Mouse (Mus musculus) adrenal gland, adult 8-10 months (tissue): ENCODE results near the gene Lipc. TPM values are rescaled to one million over a fixed set of nuclear protein-coding genes. Genes with fewer than 3 reads are reported as not detected.

ENCODE experiments used
- DNase-seq: peaks from one replicate; pipeline ENCODE4 v3.0.0; 2022
- total RNA-seq, 4 experiments: library from RNA; stranded (reverse); gene quantifications; 2 replicates each; pipeline ENCODE4 v1.2.4; 2022

The Lipc gene
- total RNA-seq = under 1 TPM in 1 of 4 experiments, not detected in 3; 0.13 TPM

DNA sequence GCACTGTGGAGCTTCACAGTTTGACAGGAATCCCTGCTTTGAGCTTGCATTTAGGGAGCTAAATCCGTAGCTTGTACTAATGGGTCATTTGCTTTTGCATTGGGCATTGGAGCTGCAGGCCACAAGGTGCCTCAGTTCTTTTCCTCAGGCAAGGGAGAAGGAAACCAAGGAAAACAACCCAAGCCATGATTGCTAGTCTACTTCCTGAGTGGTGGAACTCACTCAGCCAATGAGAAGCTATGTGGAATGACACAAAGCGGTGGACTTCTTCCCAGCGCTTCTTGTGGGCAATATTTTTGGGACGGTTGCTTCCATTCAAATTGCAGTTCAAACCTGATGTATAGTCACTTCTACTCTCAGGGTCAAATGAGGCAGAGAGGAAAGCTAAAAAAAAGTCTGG lies at the start of gene Lipc:
TSS of gene Lipc (minus strand) at position 101 of the 400 bp plus-strand sequence.
- DNase-seq = no peak

DNA sequence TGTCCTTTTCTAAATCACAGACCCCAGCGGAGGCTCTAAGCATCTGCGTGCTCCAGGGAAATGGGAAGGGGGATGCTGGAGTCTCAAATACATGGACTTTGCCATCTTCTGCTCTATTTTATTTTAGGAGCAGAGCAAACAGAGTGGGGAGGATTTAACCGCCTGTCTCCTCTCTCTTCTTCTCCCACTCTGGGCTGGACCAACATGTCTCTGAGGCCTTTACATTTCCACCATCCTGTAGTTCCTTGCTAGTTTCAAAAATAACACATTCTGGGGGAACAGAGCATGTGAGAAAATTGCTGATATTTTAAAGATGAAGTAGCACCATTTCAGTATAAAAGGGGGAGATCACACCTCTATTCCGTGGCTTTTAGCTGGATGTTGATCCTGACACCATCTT lies 47.1 kb upstream of the Lipc start:
- no peak for DNase-seq

DNA sequence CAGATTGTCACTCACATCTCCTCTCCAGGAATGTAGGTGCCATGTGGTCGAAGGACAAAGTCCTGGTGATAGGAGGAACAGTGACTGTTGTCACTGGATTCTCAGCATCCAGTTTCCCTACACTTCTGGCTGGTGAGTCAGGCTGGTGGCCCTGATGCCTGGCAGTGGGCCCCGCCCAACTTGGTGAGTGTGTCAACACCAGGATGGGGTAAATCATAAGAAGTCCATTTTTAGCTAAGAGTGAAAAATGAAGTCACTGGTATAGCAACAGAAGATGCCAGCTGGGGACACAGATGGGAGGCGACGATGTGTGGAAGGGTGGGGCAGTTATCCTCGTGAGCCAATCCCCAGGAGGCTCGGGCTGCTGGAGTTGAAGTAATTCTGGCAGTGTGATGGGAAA lies 46.7 kb upstream of the Lipc start:
- peak; percentile 59 for DNase-seq

DNA sequence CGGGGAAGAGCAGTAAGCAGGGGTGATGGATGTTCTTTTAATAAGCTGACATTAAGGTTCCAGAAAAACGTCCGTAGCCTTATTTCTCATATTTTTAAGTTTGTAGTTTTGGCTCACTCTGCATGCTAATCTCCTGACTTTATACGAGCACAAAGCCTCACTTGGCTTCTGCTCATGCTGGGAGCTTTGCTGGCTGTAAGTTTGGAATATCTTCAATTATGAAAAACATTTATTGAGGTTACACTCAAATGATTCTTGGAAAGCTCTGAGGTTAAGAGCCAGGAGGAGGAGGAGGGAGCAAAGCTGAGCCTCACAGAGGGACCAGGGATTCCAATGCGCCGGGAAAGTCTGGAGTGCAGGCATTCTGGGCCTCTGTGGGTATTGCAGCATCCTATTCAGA lies 41.3 kb upstream of the Lipc start:
- DNase-seq = no peak

DNA sequence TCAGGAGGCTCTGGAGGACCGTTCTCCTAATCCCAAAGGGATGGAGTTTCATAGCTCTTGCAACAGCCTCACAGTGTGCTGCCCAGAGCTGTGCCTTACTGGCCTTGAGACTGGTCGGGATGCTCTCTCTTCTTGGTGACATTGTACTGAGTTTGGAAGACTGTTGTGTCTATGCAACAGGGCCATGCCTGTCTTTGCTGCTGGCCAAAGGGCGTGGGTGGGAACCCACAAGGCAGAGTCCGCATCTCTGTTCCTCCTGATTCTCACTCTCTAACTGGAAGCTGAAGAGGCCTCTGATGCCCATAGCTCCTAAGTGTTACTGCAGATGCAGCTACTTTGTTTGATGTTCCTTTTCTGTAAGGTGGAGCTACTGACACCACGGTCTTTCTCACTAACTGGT lies 39.4 kb upstream of the Lipc start:
- DNase-seq = no peak

DNA sequence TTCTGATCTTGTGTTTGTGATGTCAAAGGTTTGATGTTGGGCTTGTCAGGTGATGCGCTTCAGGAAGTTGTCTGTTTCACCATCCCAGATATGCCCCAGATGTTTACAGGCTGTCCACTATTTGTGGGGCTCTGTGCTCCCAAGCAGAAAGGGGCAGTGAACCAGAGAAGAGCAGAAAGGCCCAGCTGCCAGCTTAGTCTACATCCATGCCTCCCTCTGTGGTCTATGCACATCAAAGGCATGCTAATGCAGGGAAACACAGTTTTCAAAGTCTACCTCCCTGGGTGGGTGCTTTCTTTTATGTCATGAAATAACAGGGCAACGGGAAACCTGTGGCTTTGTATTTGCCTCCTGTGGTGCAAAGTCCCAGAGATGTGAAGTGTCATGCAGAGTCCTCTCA lies 35.2 kb upstream of the Lipc start:
- DNase-seq = no peak

DNA sequence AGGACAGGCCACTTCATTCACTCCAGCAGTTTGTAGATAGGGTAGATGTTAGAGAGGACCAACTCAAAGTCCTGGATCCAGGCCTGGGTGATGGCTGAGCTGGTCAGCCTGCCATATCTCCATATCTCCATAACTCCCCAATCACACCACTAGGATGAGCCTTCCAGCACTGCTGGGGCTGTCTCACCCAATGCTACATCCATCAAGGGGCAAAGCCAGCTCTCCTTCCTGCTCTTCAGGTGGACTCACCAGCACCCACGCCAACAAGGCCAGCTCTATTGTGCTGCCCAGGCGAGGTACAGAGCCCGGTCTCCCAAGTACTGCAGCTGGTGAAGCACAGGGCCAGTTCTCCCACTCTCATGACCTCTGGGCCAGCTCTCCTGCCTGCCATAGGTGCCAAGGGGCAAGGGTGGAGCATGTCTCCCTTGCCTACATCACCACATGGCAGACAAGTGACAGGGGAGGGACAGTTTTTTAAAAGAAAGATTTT lies 31.0 kb upstream of the Lipc start:
- DNase-seq = no peak

DNA sequence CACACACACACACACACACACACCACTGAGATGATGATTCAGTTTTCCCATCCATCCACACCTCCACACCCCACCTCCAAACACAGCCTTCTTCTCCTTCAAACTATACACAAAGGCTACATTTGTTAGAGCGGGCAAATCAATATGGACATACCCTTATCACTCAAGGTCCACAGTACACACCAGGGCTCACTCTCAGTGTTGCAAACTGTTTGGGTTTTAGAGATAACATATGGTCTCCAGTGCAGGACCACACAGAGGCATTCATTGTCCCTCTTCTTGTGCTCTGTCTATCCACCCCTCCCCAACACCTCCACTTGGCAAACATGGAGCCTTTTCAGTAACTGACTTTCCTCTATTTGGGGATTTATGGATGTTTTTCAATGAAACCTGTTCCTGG lies 29.7 kb upstream of the Lipc start:
- no peak for DNase-seq

DNA sequence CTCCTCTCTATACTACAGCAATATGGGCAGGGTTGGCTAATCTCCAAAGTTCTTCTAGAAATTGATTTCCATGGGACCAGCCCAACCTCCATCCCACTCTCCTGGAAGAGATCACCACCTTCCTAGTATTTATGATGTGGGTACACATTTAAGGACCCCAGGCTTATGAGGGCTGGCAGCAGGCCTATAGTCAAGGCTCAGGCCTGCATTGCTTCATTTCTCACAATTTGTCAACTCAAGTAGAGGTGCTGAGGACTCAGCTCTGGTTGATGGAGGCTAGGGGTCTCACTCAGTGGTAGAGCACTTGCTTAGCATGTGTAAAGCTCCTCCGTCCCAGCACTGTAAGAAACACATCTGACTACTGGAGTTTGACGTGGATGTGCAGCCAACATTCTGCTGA lies 27.6 kb upstream of the Lipc start:
- DNase-seq = no peak

DNA sequence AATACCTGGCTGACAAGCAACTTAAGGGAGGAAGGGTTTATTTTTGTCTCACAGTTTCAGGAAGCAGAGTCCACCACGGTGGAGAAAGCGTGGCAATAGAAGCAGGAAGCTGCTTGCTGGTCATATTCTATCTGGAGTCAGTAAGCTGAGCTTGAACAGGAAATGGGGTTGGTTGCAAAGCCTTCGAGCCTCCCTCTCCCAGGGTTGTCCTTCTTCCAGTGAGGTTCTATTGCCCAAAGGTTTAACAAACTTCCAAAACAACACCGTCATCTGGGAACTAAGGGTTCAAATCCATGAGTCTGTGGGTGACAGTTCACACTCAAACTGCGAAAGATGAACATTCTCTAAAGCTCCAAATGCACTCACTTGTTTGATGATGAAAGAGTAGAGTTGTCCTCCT lies 27.1 kb upstream of the Lipc start:
- no peak for DNase-seq

DNA sequence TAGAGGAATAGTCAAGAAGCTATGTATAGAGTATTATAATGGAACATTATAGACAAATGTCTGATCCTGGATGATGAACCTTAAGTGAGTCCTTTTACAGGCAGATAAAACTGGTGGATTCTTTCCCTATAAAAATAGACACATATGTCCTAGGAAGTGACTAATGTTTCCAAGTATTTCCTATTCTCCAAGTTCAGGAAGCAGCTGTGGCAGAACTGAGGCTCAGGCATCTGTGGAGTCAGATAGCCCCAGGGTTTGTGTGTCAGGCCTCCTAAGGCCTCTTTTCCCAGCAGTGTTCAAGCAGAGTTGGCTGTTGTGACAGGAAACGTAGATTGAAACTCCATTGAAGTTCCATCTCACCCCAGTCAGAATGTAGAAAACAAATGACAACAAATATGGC lies 25.4 kb upstream of the Lipc start:
- DNase-seq = peak; percentile 9

DNA sequence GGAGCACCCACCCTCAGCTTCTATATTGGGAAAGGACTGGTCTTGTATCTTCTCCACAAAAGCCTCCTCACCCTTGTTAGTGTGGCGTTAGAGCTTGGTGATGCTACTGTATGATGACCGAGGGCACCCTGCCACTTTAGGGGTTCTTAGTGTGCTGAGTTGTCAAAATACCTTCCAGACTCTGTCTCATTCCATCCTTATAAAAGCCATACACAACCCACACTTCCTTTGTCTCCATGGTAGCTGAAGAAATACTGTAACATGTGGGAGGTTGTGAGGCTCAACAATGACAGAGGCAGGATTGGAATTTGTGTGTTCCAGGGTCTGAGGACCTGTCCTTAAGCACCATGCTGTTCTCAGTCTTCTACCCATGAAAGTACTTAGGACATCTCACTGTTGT lies 23.9 kb upstream of the Lipc start:
- DNase-seq = no peak

DNA sequence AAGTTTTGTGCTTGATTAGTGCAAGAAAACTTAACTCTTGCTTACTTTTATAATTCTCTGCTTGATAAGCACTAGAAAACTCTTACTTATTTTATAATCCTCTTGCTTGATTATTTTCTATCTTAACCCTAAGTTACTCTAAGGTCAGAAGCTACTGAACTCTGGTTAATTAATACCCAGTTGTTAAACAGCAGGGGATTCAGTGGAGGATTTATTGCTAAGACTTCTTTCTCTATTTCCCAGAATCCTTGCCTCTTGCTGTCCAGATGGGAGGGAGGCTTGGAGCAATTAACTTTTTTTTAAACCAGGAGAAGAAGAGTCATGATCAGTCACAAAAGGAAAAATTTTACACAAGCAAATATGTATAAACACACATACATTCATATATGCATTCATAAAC lies 21.3 kb upstream of the Lipc start:
- DNase-seq = no peak

DNA sequence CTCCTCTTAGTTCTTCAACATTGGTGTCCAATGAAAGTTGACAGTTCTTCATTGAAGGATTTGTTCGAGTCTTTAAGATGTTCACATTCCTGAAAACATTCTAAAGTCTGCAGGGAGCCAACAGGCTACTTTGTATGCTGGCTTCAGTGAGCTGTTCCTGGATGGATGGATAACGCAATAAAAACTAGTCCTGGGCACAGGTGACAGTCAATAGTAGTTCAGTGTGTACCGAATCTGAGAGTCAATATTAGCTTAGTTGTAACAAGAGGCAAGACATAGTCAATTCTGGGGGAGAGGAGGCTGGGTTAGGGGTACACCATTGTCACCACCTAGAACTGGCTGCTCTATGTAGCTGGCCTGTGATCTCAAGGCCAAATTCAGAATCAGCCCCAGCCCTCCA lies 17.2 kb upstream of the Lipc start:
- DNase-seq = no peak

DNA sequence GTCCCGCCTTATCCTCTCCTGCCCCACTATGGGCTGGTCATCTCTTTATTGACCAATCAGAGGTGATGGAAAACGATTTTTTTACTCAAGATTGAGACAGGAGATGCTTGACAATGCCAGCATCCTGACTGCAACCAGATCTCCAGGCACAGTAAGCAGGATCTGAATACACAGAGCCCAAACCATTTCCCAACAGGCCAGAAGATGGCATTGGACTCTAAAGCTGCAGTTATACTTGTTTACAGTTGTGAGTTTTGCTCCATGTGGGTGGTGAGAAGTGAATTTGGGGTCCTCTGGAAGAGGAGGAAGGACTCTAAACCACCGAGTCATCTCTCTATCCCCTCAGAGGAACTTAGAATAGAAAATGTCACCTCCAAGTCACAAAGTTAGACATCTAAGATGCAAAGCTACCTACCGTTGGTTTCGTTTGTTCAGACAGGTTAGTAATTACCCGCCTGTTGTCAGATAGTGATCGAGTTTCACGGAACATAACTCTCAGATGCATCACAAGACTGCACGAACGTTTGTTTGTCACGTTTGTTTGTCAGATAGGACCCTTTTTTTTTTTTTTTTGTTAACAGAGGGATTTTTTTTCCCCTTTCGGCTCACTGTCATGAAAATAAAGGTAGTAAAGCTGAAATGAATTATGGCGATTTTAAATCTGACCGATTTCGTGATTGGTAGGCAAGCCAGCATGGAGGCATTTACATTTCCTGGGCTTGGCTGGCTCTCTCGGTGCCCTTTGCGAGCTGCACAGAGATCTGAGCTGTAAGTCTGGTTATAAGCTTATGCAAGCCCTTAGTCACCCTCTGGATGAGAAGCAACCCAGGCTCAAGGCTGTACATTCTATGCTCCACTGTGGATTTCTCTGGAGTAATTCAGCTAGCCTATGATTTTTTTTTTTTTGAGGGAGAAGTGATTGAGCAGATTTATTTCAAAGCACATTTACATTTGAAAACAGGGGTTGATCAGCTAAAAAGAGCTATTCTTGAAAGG lies 14.3 kb upstream of the Lipc start:
- DNase-seq = no peak

DNA sequence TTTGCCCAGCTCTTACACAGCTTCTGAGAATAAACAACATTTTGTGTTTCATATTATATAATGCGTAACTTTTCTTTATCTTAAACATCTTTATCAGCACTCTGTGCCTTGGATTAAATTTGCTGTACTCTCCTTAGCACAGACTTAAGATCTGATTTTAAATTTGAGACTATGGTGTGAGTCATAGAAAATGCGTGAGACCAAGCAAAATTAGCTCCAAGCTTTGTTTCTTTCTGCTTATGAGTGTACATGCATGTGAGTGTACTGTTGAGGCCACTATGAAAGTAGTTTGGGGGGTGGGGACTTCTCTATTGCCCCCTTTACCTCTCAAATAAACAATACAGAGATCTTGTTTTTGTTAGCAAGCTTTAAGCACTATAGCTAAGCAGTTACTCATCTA lies 13.4 kb upstream of the Lipc start:
- DNase-seq = no peak

DNA sequence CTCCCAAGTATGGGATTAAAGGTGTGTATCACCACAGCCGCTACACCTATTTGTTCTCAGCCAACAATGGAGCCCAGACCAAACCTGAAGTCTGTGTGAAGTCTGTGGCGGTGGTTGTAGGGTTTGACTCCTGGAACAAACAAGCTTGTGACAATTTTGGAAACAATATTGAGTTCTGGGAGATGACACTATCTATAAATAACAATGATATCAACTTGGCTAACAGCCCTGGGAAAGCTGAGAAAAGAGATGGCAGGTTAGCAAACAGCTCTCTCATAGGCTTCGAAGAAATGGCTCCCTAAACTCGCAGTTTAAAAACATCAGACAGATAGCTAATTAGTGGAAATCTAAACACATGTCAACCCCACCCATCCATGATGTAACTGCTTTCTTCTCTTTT lies 13.0 kb upstream of the Lipc start:
- DNase-seq = no peak

DNA sequence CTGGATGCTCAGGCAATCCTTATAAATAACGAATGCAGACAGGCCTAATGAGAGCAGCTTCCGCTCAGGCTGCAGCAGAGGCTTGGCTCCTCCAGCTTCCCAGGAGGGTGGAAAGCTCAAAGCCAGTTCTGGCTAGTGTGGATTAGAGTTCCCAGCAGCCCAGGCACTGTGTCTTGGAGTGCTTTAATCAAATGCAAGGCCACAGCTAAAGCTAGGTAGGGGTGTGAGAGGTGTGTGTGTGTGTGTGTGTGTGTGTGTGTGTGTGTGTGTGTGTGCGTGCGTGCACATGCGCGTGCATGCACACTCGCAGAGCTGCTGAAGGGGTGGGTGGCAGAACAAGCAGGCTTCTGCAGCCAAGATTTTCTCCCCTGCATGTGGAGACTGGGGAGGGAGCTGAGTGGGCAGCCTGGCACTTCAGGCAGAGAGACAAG lies 11.4 kb upstream of the Lipc start:
- DNase-seq = no peak

DNA sequence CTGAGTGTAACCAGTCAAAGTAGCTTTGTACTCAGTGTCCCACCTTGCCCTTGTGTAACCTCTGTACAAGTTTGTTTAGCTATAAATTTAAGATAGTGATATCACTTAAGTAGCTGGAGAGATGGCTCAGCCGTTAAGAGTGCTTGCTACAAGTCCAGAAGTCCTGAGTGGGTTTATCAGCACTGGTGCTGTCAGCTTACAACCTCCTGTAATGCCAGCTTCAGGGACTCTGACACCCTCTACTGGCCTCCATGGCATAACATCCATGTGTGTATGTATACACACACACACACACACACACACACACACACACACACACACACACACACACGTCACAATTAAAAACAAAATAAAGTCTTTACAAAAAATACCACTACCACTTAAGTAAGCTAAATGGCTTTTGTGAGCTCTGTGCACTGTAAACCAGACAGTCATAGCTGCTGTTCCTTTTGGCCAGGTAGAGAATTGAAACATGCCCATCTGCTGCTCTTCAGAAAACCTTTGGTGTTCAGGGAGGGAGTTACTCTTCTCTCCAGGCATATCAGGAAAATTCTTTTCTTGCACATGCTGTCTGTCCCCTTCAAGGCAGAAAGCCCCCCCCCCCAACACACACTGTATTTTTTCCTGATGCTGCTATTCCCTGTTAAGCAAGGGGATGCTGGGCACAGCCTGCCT lies 10.9 kb upstream of the Lipc start:
- DNase-seq = no peak

DNA sequence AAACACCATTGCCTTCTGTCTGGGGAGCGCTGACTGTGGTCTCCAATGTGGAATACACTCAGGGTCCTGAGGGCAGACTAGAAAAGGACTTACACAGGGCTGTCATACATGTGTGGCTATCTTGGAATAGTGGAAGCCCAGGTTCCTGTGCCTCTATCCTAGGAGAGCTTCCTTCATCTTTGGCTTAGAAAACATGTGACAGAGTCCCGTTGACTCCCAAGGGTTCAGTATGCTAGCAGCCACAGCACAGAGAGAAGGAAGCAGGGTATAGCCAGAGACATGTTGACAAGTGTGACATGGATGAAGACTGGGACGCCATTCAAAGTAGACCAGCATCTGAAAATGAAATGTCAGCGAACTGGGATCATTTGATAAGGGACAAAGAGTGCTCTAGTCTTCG lies 8.3 kb upstream of the Lipc start:
- DNase-seq = no peak

DNA sequence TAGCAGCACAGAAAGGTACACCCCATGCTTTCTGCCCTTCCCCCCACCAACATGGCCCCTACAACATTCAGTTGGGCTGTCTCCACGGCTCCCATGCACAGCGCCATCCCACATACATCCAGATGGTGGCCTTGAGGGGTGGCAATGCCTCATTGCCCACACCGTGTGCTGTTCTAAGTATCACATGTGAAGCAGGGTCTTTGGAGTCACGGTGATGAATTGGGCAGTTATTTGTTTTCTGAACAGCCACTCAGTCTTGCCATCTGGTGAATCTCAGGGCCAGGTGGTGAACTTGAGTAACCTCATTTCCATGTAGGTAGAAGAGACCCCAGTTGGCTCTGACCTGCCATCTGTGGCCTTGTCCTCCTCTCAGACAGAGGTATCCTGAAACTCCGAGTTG lies 7.8 kb upstream of the Lipc start:
- no peak for DNase-seq

DNA sequence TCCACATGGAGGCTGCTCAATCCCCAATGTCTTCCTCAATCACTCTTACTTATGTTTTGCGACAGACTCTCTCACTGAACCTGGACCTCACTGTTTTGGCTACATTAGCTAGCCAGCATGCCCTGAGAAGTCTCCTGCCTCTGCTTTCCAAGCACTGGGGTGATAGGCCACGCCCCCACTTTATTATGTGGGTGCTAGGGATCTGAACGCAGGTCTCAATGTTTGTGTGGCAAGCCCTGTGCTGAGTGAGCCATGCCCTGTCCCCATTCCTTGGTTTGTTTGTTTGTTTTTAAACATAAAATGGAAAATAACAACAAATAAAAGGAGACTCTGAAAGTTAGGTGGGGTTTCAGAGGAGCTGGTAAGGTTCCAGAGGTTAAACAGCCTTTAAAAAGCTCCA lies 7.4 kb upstream of the Lipc start:
- DNase-seq = no peak

DNA sequence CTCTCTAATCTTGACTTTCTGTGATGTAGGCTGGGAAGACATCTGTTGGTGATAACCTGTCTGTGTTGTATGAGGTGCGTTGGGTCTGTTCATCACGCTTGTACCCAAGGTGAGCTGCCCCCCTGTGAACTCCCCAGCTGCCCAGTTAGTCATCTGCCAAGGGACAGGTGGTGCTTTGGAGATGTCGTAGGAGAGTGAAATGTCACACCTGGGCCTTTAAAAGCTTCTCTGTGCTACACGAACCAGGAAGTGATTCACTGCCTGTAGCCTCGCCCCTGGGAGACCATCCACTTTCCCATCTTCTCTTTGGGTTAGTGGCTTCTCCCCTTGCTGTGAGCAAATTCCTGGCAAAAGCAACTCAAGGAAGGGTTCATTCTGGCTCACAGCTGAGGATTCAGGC lies 6.4 kb upstream of the Lipc start:
- no peak for DNase-seq

DNA sequence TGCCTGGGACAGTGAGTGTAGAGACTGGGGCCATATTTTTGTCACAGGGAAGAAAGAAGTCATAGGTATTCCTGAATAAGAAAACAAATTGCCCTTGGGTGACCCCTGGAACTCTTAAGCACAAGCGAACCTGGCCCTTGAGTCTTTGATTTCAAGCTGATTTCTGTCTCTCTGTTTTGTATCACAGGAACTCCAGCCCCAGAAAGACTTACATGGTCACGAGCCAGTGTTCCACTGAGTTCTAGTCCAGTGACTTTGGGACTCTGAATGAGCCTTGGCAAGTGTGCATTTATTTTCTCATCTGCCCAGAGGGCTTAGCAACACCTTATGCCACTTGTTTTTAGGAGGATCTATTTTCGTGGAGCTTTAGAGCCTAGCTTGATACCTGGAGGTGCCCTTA lies 5.7 kb upstream of the Lipc start:
- DNase-seq = no peak
